Mouse (Mus musculus): ENCODE results near the gene Adgrg1. TPM values are rescaled to one million over a fixed set of nuclear protein-coding genes. Genes with fewer than 3 reads are reported as not detected.

Adgrg1 gene
- total RNA-seq (2014; rRNA removed) (107 and 188 TPM in 2 replicates), polyA plus RNA-seq (2015; fragmentation: Nextera tagmentation; extraction: Ambion mirVana) (79.8 and 101 TPM in 2 replicates)

- 63% methylated on average over 7 of the region's 7 CpGs for WGBS
Measured at GRCm38 (mm10) chr8:94974467-94975165, at the start of gene Adgrg1. Gene Adgrg1, plus strand, starts transcription at chr8:94974751.

GRCm38 (mm10) chr8:94928227-94928626 is 46.3 kb upstream of the Adgrg1 start:
- H3K36me3 ChIP-seq (ENCODE audit: insufficient read depth): no peaks in the 10 kb centered on the region
- 90% methylated on average over 3 of the region's 3 CpGs for WGBS
- H3K4me2 ChIP-seq (ENCODE audit: low read depth): no peak overlapping the region
- DNase-seq: no peak
- H3K4me3 ChIP-seq (ENCODE audit: low read depth, low read length): no peak overlapping the region
- H3K9me3 ChIP-seq (ENCODE audit: low read length): no peaks in the 10 kb centered on the region
- no peak overlapping the region for H3K9ac ChIP-seq
- no peaks in the 10 kb centered on the region for H3K27me3 ChIP-seq (ENCODE audit: insufficient read depth, low read length)
- TF ChIP-seq CTCF (IDR thresholded peaks at IDR 0.05; ENCODE audit: low read depth): no peak
- H3K4me1 ChIP-seq (ENCODE audit: insufficient read depth): no peaks in the 10 kb centered on the region
- no peak overlapping the region for H3K27ac ChIP-seq (ENCODE audit: low read depth, low read length)
- ATAC-seq: no peak

More at GRCm38 (mm10) chr8:94974467-94975165, at the start of gene Adgrg1:
- TF ChIP-seq CTCF (IDR thresholded peaks at IDR 0.05; ENCODE audit: low read depth): no peak
- no peak for ATAC-seq
- Histone ChIP-seq H3K9me3 (ENCODE audit: low read length) (no peaks in the 10 kb centered on the region), H3K9ac (no peak within 1 kb of the TSS), H3K4me3 (ENCODE audit: low read depth, low read length) (no peak within 1 kb of the TSS), H3K4me1 (ENCODE audit: insufficient read depth) (0 out of 2 replicates have a peak, but pooled peaks cover 2% of the 10 kb centered on the region), H3K27ac (ENCODE audit: low read depth, low read length) (no peak within 1 kb of the TSS), H3K27me3 (ENCODE audit: insufficient read depth, low read length) (no peaks in the 10 kb centered on the region), H3K4me2 (ENCODE audit: low read depth) (no peak within 1 kb of the TSS), H3K36me3 (ENCODE audit: insufficient read depth) (no peaks in the 10 kb centered on the region)
- DNase-seq: no peak

- no peak for TF ChIP-seq CTCF (IDR thresholded peaks at IDR 0.05; ENCODE audit: low read depth)
- DNase-seq (no peak), ATAC-seq (no peak)
- H3K27ac ChIP-seq (ENCODE audit: low read depth, low read length): no peak overlapping the region
- no peaks in the 10 kb centered on the region for H3K27me3 ChIP-seq (ENCODE audit: insufficient read depth, low read length)
- H3K4me3 ChIP-seq (ENCODE audit: low read depth, low read length): no peak overlapping the region
- H3K9ac ChIP-seq: no peak overlapping the region
- H3K9me3 ChIP-seq (ENCODE audit: low read length): no peaks in the 10 kb centered on the region
- H3K4me2 ChIP-seq (ENCODE audit: low read depth): no peak overlapping the region
- WGBS: 81% methylated on average over 5 of the region's 5 CpGs
- no peaks in the 10 kb centered on the region for H3K36me3 ChIP-seq (ENCODE audit: insufficient read depth)
- no peaks in the 10 kb centered on the region for H3K4me1 ChIP-seq (ENCODE audit: insufficient read depth)
Measured at GRCm38 (mm10) chr8:94933918-94934317, 40.6 kb upstream of the Adgrg1 start.

- Histone ChIP-seq H3K9ac (no peak overlapping the region), H3K4me1 (ENCODE audit: insufficient read depth) (no peaks in the 10 kb centered on the region), H3K9me3 (ENCODE audit: low read length) (no peaks in the 10 kb centered on the region), H3K36me3 (ENCODE audit: insufficient read depth) (no peaks in the 10 kb centered on the region), H3K27me3 (ENCODE audit: insufficient read depth, low read length) (no peaks in the 10 kb centered on the region), H3K27ac (ENCODE audit: low read depth, low read length) (no peak overlapping the region), H3K4me2 (ENCODE audit: low read depth) (no peak overlapping the region), H3K4me3 (ENCODE audit: low read depth, low read length) (no peak overlapping the region)
- 78% methylated on average over 3 of the region's 3 CpGs for WGBS
- ATAC-seq (no peak), DNase-seq (no peak)
- no peak for TF ChIP-seq CTCF (IDR thresholded peaks at IDR 0.05; ENCODE audit: low read depth)
Measured at GRCm38 (mm10) chr8:94935172-94935571, 39.4 kb upstream of the Adgrg1 start.

- WGBS: 15% methylated on average over 6 of the region's 6 CpGs
- ATAC-seq: no peak
- peak; percentile 62 for DNase-seq
Measured at GRCm38 (mm10) chr8:94942566-94942965, 32.0 kb upstream of the Adgrg1 start.

GRCm38 (mm10) chr8:94945185-94945584 is 29.4 kb upstream of the Adgrg1 start:
- H3K36me3 ChIP-seq (ENCODE audit: insufficient read depth): no peaks in the 10 kb centered on the region
- no peaks in the 10 kb centered on the region for H3K27me3 ChIP-seq (ENCODE audit: insufficient read depth, low read length)
- DNase-seq (peak; percentile 76), ATAC-seq (peak; percentile 74)
- no peak overlapping the region for H3K9ac ChIP-seq
- H3K4me2 ChIP-seq (ENCODE audit: low read depth): no peak overlapping the region
- H3K27ac ChIP-seq (ENCODE audit: low read depth, low read length): peak overlapping the region; percentile 73
- TF ChIP-seq CTCF (IDR thresholded peaks at IDR 0.05; ENCODE audit: low read depth): no peak
- no peaks in the 10 kb centered on the region for H3K9me3 ChIP-seq (ENCODE audit: low read length)
- 37% methylated on average over 6 of the region's 6 CpGs for WGBS
- H3K4me1 ChIP-seq (ENCODE audit: insufficient read depth): no peaks in the 10 kb centered on the region
- H3K4me3 ChIP-seq (ENCODE audit: low read depth, low read length): no peak overlapping the region

More at GRCm38 (mm10) chr8:94942566-94942965, 32.0 kb upstream of the Adgrg1 start:
- Histone ChIP-seq H3K27ac (ENCODE audit: low read depth, low read length) (no peak overlapping the region), H3K9me3 (ENCODE audit: low read length) (no peaks in the 10 kb centered on the region), H3K36me3 (ENCODE audit: insufficient read depth) (no peaks in the 10 kb centered on the region), H3K27me3 (ENCODE audit: insufficient read depth, low read length) (no peaks in the 10 kb centered on the region), H3K4me2 (ENCODE audit: low read depth) (no peak overlapping the region), H3K9ac (no peak overlapping the region), H3K4me3 (ENCODE audit: low read depth, low read length) (no peak overlapping the region), H3K4me1 (ENCODE audit: insufficient read depth) (no peaks in the 10 kb centered on the region)
- TF ChIP-seq CTCF (IDR thresholded peaks at IDR 0.05; ENCODE audit: low read depth): peak; percentile 90

GRCm38 (mm10) chr8:94948421-94948820 is 26.1 kb upstream of the Adgrg1 start:
- no peak for ATAC-seq
- DNase-seq: no peak
- H3K4me1 ChIP-seq (ENCODE audit: insufficient read depth): no peaks in the 10 kb centered on the region
- TF ChIP-seq CTCF (IDR thresholded peaks at IDR 0.05; ENCODE audit: low read depth): no peak
- no peak overlapping the region for H3K4me2 ChIP-seq (ENCODE audit: low read depth)
- H3K9me3 ChIP-seq (ENCODE audit: low read length): no peaks in the 10 kb centered on the region
- no peak overlapping the region for H3K4me3 ChIP-seq (ENCODE audit: low read depth, low read length)
- 63% methylated on average over 4 of the region's 4 CpGs for WGBS
- H3K9ac ChIP-seq: no peak overlapping the region
- H3K36me3 ChIP-seq (ENCODE audit: insufficient read depth): no peaks in the 10 kb centered on the region
- H3K27ac ChIP-seq (ENCODE audit: low read depth, low read length): no peak overlapping the region
- no peaks in the 10 kb centered on the region for H3K27me3 ChIP-seq (ENCODE audit: insufficient read depth, low read length)
